Mouse (Mus musculus) kidney, adult 9 months (tissue): ENCODE results near the gene Ppp1r37.

Experiments used
- DNase-seq: peaks from one replicate; pipeline ENCODE4 v3.0.0; 2022

The Ppp1r37 gene

DNA sequence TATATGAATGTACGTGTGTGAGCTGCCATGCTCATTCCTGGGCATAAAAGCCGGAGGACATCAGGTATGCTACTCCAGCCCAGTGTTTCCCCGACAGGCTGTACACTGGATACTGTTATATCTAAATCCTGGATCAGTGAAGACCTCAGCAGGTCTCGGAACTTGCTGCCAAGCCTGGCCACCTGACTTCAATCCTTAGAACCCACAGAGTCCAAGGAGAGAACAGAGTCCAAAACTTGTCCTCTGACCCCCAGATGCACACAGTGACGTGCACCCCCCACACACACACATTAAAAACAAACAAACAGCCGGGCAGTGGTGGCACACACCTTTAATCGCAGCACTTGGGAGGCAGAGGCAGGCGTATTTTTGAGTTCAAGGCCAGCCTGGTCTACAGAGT, 4.5 kb upstream of the Ppp1r37 start:
- peak; percentile 88 for DNase-seq

DNA sequence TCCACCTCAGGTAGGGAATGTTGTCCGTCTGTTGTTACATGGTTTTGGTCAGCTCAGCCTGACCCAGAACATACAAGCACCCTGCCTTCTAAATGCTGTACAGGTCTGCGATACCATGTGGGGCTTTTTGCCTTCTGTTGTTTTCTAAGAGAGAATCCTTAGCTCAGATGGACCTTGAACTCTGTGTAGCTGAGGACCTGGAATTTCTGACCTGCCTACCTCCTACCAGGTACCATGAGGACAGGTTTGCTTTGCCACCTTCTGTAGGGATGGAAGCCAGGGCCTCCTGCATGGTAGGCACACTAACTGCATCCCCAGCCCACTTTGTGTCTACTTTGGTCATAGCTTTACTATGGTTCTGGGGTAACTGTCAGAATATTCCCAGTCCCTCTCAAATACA, 2.9 kb upstream of the Ppp1r37 start:
- peak; percentile 59 for DNase-seq

DNA sequence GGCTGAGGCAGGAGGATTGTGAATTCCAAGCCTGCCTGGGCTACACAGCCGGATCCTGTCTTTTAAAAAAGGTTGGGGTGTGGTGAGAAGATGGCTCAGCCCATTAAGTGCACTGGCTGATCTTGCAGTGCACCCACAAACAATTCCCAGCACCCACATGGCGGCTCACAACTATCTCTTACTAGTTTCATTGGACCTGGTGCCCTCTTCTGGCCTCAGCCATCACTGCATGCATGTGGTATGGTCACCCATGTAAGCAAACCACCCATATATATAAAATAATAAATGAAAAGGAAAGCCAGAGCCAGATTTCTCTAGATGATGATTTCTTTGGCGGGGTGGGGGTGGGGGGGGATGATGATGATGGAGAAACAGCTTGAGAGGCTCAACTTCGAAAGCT, 1.6 kb upstream of the Ppp1r37 start:
- no peak for DNase-seq

DNA sequence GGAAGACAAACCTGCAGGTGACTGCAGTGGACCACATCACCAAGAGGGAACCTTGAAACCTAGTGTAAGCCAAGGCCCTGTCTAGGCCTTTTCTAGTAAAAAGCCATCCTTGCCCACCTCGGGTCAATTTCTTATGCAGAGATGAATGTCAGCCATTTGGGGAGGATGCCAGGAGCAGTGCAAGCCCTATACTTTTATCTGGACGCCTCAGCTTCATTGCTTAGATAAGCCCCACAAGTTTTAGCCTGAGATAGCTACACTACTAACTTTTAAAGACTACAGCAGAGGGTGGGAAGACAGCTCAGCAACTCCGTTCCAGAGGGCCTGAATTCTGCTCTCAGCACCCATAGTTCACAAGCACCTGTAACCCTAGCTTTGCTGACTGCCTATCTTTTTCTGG, 1.0 kb upstream of the Ppp1r37 start:
- DNase-seq = no peak

DNA sequence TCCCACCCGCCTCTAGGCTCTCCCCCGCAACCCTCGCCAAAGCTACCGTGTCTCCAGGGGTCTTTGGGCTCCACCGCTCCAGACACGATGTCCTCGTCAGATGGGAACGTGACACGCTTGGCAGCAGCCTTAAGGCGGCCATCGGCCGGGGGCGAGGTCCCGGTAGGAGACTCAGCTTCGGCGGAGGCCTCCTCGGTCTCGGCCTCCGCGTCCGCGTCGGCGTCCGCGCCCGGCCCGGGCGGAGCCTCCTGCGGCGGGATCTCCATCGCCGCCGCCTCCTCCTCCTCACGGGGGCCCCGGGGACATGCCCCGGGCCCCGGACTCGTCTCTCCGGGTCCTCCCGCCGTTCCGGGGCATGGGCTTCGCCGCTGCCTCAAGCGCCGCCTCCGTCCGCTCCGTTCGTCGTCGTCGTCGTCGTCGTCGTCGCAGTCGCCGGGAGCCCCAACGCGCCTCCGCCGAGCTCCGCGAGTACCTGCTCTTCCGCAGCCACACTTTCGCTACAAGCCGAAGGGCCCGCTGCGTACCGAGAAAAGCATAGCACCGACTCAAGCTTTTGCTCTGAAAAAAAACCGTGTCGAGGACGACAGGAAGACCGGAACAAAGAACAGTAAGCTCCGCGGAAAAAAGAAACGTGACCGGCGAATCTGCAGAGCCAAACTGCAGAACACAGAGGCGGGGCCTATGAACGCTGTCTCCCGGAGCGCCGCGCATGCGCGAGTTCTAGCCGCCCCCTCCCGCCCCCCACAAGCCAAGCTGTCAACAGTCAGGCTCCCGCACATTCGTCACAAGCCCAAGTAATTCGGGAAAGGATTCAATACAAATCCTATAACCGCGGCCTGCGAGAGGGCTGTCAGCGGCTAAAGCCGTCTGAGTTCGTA, 872 bp downstream of the Ppp1r37 start:
- DNase-seq = peak; percentile 87

DNA sequence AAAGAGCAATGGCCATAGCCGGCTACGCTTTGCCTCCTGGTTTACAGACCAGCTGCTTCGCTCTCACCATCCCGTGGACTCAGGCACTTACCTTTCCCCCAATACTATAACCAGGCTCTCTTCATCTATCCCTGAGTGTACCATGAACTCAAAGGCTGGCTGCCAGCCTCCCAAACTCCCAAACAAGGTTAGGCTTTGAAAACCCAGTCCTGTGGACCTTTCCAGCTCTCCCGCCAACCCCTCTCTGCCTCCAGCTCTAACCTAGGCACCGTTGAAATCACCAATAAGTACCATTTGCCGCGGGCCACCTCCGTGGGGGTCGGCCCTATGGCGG, 1.5 kb downstream of the Ppp1r37 start:
- peak; percentile 66 for DNase-seq

DNA sequence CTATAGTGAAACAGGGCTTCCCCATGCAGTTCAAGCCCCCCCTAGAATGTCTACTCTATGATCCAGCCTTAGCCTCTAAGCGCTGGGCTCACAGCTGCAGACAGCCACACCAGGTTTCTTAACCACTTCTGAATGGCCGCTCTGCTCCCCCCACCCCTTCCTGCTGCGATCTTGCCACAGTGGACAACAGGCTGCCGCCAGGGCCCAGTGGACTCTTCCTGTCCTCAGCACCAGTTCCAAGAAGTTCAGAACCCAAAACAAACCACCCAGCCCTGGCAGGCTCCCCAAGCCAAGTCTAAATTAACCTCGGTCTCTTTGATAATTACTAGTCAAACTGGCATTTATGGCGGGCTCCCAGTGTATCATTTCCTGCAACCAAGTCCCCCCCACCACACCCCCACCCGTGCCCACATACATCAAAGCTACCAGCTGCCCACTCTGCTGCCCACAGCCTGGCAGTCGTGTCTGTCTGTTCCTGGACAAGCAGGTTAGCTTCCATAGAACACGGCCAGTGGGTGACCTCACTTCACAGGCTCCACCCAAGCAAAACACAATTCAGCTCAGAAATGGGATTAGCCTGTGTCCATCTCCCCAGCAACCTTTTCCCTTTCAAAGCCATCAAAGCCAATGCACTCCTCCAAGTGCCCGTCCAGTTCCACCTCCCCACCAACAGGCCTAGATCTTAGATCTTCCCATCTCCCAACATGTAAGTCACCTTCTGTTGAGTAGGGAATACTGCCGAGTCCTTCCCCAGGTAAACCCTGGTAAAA, 2.2 kb downstream of the Ppp1r37 start:
- no peak for DNase-seq

DNA sequence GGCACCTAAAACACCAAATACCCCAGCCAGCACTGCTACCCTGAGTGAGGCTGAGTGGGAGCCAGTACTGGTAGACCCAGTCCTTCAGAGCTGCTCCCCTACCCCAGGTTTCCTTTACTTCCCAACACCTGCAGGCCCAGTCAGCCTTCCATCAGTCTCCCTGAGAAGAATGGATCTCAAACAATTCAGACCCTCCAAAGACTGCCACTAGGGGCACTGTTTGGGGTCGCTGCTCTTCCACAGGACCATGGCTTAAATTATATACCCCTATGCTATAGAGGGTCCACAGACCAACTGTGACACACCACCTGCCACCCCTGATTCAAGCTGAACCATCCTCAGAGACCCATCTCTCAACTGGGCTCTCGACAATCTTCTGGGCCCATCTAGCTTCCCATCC, 3.9 kb downstream of the Ppp1r37 start:
- DNase-seq = no peak

DNA sequence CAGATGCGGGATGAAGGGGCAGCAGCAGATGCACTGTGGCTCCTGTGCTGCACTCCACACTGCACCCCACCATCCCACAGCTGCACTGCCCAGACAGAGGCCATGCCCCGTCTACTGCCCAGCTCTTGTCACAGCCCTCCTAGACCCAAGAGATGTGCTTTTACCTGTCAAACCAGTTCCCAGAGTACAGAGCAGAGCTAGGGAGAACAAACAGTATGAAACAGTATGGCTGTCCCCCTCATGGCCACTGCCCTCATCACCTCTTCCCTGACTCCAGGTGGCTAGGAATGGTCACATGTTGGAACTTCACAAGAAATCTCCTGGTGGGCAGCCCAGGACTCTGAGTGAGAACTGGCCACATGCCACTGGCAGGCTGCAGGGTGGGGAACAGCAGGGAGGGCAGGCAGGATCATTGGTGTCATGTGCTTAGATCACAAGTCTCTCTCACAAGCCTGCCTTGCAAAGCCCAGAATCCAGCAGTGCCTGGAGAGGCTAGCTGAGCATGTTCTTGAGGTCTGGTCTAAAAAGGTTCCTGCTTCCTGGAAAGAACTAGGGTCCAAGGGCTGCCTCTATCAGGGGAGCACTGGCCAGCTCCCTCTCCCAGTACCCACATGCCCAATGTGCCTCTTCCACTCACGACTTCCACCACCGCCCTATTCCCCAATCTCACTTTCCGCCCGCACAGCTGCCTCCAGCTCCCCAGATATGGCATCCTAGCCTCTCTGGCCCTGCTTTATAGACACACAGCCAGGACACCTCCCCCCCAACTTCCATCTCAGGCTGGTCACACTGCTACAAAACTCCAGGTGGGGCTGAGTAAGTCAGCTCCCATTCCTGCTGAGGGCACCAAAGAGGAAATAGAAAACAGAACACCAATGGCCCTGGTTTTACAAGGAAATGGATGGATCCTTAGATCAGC, 4.6 kb downstream of the Ppp1r37 start:
- DNase-seq = no peak

DNA sequence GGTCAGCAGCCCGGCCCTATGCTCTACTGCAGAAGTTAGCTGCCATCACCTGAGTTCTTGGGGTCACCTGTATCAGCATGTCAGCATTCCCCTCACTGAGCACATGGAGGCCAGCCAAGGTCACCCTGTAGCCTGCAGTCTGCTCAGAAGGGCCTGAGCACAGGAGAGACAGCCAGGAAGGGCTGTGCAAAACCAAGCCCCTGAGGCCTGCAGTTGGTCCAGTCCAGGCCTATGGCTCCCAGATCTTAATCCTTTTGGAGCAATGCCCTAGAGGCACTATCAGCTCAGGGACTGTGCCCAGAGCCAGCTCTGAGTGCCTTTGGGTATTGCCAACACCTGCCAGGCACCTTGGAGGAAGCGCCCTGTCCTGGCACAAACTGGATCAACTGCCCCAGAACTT, 5.8 kb downstream of the Ppp1r37 start:
- peak; percentile 55 for DNase-seq

DNA sequence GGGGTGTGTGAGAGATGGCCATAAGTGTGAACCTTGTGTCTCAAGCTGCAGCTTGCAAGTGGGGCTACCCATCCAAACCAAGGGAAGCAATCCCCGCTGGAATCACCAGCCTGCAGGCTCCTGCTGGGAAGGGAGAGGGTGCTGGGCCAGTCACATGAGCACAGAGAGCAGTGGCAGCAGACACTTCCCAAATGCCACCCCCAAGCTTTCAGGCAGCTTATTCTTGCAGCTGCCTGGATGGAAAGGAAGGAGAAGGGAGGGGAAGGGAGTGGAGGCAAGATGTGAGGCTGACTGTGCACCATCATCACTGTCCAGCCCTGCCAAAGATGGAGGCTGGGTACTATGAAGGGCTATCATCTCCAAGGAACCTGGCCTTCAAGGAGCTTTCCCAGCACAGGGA, 8.7 kb downstream of the Ppp1r37 start:
- DNase-seq = no peak

DNA sequence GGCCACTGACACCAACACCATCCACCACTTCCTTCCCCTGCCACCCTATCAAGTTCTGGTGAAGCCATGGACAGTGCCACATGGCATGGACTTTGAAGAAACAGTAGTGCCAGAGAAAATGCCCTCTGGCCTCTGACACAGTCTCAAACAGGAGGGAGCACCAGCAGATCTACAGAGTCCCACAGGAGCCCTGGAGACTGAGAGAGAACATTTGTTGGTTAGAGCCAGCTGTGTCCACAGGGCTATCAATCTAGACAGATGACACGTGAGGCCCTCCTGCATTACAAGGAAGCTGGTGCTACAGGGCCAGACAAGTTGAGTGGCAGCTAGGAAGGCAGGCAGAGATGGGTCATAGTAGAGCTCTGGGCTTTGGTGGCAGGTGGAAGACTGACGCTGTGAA, 10.4 kb downstream of the Ppp1r37 start:
- no peak for DNase-seq

DNA sequence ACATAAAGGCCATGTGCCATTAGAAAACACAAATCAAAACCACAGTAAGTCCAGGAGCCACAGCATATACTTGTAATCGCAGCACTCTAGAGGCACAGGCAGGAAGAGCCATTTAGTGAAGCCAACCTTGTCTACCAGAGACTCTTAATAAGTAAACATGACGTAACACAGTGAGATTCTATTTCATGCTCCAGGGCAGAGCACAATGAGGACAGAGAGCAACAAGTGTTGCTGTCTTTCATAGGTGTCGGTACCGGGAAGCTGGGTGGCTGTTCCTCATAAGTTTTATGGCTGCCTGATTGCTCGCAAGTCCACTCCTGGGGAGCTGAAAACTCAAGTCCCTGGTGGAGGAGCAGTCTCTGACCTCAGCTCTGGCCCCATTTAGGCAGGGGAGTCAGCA, 11.2 kb downstream of the Ppp1r37 start:
- DNase-seq = no peak

DNA sequence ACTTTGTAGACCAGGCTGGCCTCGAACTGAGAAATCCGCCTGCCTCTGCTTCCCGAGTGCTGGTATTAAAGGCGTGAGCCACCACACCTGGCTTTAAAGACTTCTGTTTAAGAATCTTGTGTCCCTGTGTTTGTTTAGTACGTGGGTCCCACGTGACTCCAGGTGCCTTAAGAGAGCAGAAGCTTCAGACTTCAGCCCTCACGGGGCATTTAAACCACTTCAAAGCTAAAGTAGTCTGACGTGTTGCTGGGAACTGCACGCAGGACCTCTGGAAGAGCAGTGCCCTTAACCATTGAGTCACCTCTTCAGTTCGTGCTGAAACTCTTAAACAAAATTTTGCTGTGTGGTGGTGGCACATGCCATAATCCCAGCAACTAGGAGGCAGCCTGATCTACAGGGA, 13.5 kb downstream of the Ppp1r37 start:
- DNase-seq = no peak

DNA sequence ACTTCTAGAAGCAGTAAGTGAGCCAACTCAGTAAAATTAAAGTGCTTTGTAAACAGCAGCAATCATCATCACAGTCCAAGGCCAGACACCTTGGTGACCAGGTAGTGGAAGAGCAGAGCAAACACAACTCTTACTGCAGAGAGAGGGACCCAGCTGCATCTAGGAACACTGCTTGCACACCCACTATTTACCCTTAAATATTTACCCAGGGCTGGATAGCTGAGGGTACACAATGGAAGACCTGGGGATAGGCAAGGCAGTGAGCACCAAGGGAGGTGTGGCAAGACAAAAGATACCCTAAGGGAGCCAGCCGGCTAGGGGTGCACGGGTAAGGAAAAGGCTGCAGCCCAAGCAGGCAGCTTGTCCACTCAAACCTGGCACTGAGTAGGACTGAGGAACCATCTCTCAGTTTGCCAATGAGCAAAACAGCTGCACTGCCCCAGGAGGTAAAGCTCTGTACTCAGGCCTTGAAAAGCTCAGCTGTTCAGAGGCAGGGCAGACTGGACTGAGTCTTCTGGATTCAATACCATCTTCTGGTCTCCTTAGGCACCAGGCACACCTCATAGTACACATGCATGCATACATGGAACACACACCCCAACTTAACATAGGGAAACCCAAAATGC, 15.4 kb downstream of the Ppp1r37 start:
- DNase-seq = no peak

DNA sequence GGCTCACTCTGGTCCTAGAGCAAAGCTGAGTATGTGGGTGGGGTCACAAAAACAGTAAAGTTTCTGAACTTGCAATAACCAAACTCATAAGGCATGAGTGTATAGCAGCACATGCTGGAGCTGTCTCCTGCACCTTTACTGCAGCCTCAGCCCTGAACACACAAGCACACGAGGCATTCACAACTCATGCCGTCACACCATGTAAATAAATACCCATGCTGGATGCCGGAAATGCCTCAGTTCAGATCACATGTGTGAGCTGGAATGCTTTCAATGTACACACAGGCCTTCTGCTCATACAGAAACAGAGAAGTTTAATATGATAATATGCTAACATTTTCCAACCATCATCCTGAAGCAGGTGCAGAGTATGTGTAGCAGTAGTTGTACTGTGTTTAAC, 16.9 kb downstream of the Ppp1r37 start:
- DNase-seq = no peak

DNA sequence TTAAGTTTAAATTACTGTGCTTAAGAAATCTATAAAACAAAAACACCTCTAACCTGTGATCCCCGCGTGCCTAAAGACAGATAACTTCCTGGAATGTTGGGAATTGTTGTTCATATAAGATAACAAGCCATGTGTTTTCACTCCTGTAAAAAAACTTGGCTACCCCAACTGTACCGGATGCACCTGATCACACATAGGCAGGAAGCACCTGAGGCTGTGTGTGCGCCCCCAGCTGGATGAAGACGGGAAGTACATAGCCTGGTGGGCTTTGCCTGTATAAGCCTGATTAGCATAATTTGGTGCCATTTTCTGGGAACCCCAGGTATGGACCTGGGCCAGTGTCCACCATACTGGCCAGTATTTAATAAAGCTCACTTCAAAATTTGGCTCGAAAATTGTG, 19.3 kb downstream of the Ppp1r37 start:
- no peak for DNase-seq

DNA sequence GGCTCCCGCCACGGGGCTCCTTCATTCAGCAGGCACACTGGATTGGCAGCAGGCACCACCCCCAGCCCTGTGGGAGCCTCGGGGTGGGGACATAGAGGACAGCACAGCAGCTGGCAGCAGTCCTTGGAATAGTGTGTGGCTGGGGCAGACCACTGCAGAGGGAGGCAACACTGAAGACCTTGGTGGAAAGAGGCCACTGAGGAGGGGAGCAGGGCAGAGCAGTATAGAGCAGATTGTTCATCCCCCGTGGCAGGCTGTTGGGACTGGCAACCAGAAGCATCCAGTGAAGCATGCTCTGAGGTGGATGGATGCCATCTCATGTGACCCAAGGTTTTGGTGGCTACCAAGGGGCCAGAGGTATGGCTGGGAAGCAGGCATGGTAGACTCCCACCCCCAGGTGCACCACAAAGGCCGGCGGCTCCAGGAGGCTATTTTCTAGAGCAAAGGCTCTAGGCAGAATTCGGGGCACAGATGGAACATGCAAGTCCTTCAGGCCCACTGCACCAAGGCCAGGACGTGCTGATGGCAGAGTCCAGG, 20.7 kb downstream of the Ppp1r37 start:
- peak; percentile 28 for DNase-seq

DNA sequence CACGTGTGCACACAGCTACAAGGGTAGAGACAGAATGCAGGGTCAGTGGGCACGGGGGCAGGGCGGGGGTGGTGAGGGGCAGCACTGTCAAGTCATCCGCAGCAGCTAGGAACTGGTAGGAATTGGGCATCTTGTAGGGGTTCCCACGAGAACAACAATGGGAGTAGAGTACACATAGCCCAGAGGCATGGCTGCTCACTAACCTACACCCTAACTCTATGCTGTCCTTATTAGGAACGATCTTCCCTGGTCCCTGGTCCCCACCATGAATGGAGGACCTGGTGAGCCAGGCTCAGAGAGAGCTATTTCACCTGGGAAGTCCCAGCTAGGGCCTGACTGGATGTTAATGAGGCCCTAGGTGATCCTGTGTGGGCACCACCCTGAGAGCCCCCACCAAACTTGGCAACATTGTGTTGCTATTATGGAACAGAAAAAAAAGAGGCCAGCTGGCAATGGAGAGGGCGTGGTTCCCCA, 21.2 kb downstream of the Ppp1r37 start:
- DNase-seq = no peak

DNA sequence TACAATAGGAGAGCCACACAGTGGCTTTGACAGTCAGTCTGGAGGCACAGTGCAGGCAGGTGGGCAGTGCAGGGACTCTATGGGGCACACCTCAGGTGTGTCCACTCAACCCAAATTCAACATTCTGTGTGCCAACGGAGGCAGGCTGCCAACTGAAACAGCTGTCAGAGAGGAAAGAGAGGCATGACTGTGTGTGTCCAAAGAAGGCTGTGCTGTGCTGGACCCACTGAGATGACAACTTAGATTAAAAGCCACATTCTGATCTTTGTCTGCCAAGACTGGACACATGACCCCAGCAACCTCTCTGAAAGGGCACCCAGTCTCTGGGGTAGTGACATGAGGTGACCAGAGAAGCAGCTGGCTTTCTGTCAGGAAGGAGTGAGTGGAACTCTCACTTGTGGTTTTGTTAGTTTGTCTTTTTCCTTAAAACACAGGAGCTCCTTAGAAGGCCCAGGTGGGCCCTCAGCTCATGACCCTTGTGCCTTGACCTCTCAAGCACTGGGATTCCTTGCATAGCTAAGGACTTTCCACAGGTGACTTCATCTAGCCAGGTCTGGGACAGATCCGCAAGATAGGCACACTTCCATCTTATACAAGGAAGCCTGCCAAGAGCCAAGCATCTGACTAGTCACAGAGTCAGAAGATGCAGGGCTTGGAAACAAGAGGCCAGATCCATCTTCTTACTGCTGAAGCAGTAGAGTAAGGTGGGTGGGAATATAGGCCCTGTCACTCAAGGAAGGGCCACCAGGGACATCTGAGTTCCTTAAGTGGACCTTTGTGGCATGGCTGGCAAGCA, 21.9 kb downstream of the Ppp1r37 start:
- peak; percentile 31 for DNase-seq

DNA sequence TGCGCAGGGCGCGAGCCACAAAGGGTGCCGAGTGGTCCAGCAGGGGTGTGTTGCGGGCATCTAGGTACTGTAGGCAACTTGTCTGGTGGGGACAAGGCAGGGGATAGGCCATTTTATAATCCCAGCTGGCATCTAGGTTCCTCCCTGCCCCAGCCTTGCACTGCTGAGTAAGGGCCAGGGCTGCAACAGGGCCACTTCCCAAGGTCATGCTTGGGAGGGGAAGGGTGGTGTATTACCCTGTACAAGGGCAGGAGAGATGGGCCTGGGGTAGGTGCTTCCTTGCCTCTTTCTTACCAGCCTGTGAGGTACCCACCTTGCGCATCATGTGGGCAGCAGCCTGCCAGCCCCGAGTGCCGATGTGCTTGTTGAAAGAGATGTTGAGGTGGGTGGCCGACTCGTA, 28.2 kb downstream of the Ppp1r37 start:
- DNase-seq = no peak

DNA sequence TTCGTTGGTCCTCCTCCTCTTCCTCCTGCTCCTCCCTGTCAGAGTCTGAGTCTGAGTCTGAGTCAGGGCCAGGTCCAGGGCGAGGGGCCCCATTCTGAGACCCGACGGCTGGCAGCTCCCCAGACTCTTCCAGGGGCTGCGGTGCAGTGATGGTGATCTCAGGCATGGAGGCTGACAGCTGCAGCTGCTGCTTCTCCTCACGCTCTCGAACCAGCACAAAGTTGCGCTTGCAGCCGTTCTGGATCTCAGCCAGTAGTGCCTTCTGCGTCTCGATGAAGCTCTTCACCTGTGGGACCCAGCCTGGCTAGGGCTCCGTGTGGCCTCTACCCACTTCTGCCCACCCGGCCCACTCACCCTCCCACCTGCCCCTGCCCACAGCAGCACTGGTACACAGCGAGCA, 30.6 kb downstream of the Ppp1r37 start:
- DNase-seq = no peak
